Mouse (Mus musculus) intestine, embryonic 15.5 days (tissue): ENCODE data around the gene Plppr1. TPM values are rescaled to one million over a fixed set of nuclear protein-coding genes. Genes with fewer than 3 reads are reported as not detected.

Experiments
- ATAC-seq: fragments of 200-750 bp; cut with Nextera tagmentation; 2 replicates; pipeline ENCODE4 v1.8.0; 2017; ENCODE audit warnings: moderate TSS enrichment, moderate library complexity
- H3K27ac ChIP-seq: fragments of 300-500 bp; sonication (generic); 2 replicates; pipeline ENCODE4 v1.5.1; 2015; ENCODE audit warnings: mild to moderate bottlenecking, inconsistent platforms
- H3K27me3 ChIP-seq: fragments of 300-500 bp; sonication (generic); replicated peaks from 2 replicates; pipeline ENCODE4 v1.6.1; 2015; ENCODE audit warnings: inconsistent platforms
- H3K36me3 ChIP-seq: fragments of 300-500 bp; sonication (generic); 2 replicates; pipeline ENCODE4 v1.6.1; 2015; ENCODE audit warnings: inconsistent platforms
- H3K4me1 ChIP-seq: fragments of 300-500 bp; sonication (generic); replicated peaks from 2 replicates; pipeline ENCODE4 v1.6.1; 2015; ENCODE audit warnings: inconsistent platforms
- H3K4me2 ChIP-seq: fragments of 300-500 bp; sonication (generic); replicated peaks from 2 replicates; pipeline ENCODE4 v1.6.1; 2015; ENCODE audit warnings: mild to moderate bottlenecking, inconsistent platforms
- H3K4me3 ChIP-seq: fragments of 300-500 bp; sonication (generic); replicated peaks from 2 replicates; pipeline ENCODE4 v1.5.1; 2015; ENCODE audit warnings: inconsistent platforms
- H3K9ac ChIP-seq: fragments of 300-500 bp; sonication (generic); 2 replicates; pipeline ENCODE4 v1.6.1; 2015; ENCODE audit warnings: inconsistent platforms
- H3K9me3 ChIP-seq: fragments of 300-500 bp; sonication (generic); 2 replicates; pipeline ENCODE4 v1.6.1; 2016; ENCODE audit warnings: inconsistent platforms
- WGBS: fragments of 180-500 bp; shearing (Covaris S2); methylation state at CpG from one replicate; pipeline ENCODE4 v1.1.7; 2015; 5-methylcytosine and 5-hydroxymethylcytosine counted together
- polyA plus RNA-seq: library from polyadenylated mRNA; unstranded; fragments of >200 nt; fragmentation: Nextera tagmentation; extraction: Ambion mirVana; gene quantifications from 2 replicates; pipeline ENCODE4 v1.2.1, GENCODE M21; 2015

Plppr1 gene
- polyA plus RNA-seq, 1 experiment from 2014 or later = 1.6 TPM

DNA sequence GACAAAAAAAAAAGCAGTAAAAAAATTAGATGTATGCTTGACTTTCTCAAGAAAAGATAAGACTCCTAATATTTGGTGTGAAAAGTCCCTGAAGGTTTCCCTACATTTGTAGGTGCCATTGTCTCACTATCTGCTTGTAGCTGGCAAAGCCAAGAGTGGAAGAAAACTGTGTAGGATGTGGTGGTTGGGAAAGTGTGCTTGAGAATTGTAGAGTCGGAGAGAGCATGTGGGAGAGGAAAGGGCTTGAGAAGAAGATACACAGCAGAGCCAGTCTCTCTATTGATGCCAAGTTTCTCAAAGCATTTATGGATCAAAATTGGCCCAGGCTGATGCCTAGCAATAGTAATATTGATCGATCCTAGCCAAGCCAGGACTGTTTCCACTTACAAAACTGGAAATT is 16.8 kb downstream of the Plppr1 start:
- no peaks in the 10 kb centered on the region for H3K36me3 ChIP-seq
- H3K4me3 ChIP-seq = no peak overlapping the region
- no peaks in the 10 kb centered on the region for H3K9me3 ChIP-seq
- no peak overlapping the region for H3K27ac ChIP-seq
- WGBS = 86% methylated on average over 2 of the region's 2 CpGs
- no peaks in the 10 kb centered on the region for H3K27me3 ChIP-seq
- no peak overlapping the region for H3K4me2 ChIP-seq
- H3K9ac ChIP-seq = no peak overlapping the region
- no peak for ATAC-seq
- H3K4me1 ChIP-seq = no peaks in the 10 kb centered on the region

DNA sequence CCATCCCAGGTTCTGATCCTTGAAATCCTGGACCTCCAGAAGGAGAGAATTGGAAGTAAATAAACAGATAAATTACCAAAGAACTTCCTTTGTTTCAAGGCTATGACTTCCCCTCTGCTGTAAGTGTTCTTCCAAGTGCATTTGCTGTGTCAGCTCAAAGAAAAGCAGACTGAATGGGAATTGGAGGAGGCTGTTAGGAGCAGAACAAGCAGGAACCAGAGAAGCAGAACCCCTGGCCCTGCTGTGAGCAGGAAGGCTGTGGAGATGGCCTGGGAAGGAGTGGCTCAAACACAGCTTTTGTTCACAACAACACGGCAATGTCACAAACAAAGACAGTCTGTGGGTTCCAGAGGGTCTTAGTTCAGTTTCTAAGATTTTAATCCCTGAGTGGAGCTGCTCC is 20.3 kb downstream of the Plppr1 start:
- Histone ChIP-seq H3K27me3 (no peaks in the 10 kb centered on the region), H3K4me3 (no peak overlapping the region), H3K36me3 (no peaks in the 10 kb centered on the region), H3K27ac (no peak overlapping the region), H3K9me3 (no peaks in the 10 kb centered on the region), H3K9ac (no peak overlapping the region), H3K4me2 (no peak overlapping the region), H3K4me1 (no peaks in the 10 kb centered on the region)
- ATAC-seq = no peak
- 63% methylated on average over 1 of the region's 1 CpGs for WGBS

DNA sequence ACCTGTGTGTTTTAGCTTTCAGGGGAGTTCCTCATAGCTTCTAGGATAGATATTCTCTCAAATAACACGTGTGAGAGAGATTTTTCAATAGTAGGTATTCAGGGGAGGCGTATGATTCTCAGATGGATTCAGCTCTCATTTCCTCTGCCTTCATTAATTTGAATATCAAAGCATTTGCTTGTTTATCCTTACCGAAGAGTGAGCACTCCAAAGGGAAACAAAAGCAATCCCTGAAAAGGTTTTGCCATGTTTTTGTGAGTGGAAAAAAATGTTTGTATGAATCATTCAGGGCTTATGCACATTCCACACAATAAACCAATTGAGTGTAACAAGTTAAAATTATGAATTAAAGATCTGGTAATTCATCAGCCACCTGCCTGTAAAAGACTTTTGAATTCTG is 29.1 kb downstream of the Plppr1 start:
- no peaks in the 10 kb centered on the region for H3K36me3 ChIP-seq
- ATAC-seq = no peak
- WGBS = 58% methylated on average over 3 of the region's 3 CpGs
- H3K9ac ChIP-seq = no peak overlapping the region
- no peaks in the 10 kb centered on the region for H3K27me3 ChIP-seq
- no peak overlapping the region for H3K27ac ChIP-seq
- H3K4me2 ChIP-seq = no peak overlapping the region
- H3K4me3 ChIP-seq = no peak overlapping the region
- H3K9me3 ChIP-seq = no peaks in the 10 kb centered on the region
- no peaks in the 10 kb centered on the region for H3K4me1 ChIP-seq

DNA sequence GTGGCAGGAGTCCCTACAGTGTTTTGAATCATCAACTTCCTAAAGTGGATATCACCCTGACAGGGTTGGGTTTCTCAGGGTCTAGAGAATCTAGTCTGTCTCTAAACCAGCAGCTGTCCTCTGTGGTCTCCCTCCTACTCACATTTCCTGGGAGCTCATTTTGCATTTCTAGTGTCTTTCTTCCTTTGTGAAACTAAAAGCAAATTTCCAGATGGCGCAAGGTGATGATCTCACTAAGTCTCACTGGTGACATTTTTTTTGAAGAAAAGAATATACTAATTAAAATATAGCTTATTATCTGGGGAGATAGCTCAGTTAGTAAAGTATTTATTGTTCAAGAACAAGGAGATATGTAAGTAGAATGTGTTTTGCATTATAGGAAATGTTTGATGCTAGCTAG is 31.4 kb downstream of the Plppr1 start:
- ATAC-seq = no peak
- Histone ChIP-seq H3K27ac (no peak overlapping the region), H3K9ac (no peak overlapping the region), H3K27me3 (no peaks in the 10 kb centered on the region), H3K4me2 (no peak overlapping the region), H3K9me3 (no peaks in the 10 kb centered on the region), H3K36me3 (no peaks in the 10 kb centered on the region), H3K4me3 (no peak overlapping the region), H3K4me1 (no peaks in the 10 kb centered on the region)
- 92% methylated on average over 1 of the region's 1 CpGs for WGBS

DNA sequence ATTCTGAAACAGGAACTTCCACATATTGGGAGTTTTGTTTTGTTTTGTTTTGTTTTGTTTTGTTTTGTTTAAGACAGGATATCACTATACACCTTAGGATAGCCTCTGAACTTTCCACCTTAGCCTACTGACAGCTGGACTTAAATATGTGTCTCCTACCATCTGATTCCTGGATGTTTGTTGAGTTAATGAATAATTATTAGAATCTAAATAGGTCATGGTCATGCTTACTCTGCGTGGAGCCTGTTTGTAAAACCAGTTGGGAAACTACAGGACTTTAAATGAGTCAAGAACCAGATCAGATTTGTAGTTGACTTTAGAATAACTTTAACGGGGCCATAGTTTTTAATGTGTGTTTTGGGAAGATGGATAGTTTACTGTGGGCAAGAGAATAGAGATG is 40.4 kb downstream of the Plppr1 start:
- no peak for ATAC-seq
- no peak overlapping the region for H3K4me2 ChIP-seq
- H3K27me3 ChIP-seq = no peaks in the 10 kb centered on the region
- H3K4me3 ChIP-seq = no peak overlapping the region
- H3K27ac ChIP-seq = no peak overlapping the region
- H3K9ac ChIP-seq = no peak overlapping the region
- H3K36me3 ChIP-seq = no peaks in the 10 kb centered on the region
- no peaks in the 10 kb centered on the region for H3K9me3 ChIP-seq
- 64% methylated on average over 2 of the region's 2 CpGs for WGBS
- H3K4me1 ChIP-seq = no peaks in the 10 kb centered on the region

DNA sequence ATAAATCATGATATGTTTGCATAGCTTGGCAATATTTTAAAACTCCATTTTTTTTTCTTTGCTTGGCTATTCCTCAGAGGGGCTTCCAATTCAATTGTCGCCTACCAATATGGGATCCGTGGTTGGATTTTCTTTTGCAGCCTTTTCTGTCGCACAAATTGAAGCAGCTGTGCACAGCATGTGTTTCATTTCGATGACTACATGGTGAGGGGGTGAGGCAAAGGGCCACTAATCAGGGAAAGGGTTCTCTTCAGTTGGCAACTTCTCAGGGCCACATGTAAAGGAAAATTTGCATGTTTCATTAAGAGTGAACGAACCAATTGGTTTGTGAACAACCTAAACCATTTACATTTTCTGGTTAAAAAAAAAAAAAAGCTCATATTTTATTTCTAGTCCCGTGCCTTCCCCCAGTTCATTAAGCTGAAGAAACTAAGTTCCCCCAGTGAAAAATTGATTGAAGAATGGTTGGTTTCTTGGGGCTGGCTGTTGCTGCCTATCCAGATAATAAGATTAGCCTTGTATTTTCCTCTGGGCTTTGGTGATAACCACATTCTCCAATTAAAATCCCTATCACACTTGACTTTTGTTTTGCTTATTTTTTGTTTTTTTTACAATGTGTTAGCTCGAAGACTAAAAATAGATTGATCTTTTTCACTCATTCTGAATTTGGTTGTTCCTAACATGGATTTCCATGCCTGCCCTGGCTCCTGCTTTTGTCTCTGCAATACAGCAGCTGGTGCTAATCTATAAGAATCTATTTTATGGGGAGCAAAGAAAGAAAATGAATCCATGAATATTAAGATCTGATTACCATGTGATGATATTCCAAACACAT is 43.1 kb downstream of the Plppr1 start:
- H3K27ac ChIP-seq = no peak overlapping the region
- H3K9me3 ChIP-seq = no peaks in the 10 kb centered on the region
- H3K9ac ChIP-seq = no peak overlapping the region
- H3K4me2 ChIP-seq = no peak overlapping the region
- H3K36me3 ChIP-seq = no peaks in the 10 kb centered on the region
- 56% methylated on average over 7 of the region's 7 CpGs for WGBS
- no peaks in the 10 kb centered on the region for H3K4me1 ChIP-seq
- H3K4me3 ChIP-seq = no peak overlapping the region
- no peak for ATAC-seq
- no peaks in the 10 kb centered on the region for H3K27me3 ChIP-seq

DNA sequence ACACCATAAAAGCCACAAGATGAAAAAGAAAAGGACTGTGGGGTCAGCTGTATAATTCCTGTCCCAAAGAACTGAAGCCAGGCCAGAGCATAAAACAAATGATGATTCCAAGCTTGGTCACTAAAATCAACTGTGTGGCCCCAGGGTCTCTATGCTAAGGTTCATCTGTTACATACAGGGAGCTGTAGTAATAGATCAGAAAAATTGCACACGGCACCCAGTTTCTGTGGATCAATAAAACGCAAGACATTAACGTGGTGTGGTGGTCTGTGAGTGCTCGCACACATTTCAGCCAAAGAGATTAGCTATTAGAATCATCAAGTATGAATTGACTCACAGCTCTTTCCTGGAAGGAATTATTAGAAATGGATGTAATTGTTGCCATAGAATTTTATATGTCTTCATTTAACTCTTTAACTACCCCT is 43.7 kb downstream of the Plppr1 start:
- no peak overlapping the region for H3K27ac ChIP-seq
- no peak for ATAC-seq
- no peaks in the 10 kb centered on the region for H3K27me3 ChIP-seq
- no peak overlapping the region for H3K9ac ChIP-seq
- no peaks in the 10 kb centered on the region for H3K9me3 ChIP-seq
- no peaks in the 10 kb centered on the region for H3K36me3 ChIP-seq
- WGBS = 86% methylated on average over 4 of the region's 4 CpGs
- H3K4me3 ChIP-seq = no peak overlapping the region
- no peaks in the 10 kb centered on the region for H3K4me1 ChIP-seq
- no peak overlapping the region for H3K4me2 ChIP-seq

DNA sequence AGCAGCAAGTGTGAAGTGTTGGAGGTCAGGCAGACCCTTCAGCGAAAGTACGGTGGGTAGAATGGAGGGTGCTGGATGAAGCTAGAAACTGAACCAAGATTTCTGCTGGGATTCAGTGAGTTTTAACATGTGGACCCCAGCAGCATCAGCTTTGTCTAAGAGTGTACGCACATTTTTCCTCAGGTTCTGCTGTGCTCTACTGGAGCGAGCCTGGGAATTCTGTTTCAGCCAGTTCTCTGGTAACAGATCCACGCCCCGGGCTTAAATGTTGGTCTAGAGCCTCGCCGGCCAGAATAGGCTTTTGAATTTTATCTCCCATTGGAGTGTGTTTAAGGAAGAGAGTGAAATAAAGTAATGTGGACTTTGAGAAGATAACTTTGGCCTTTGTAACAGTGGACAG is 45.8 kb downstream of the Plppr1 start:
- Histone ChIP-seq H3K4me1 (no peaks in the 10 kb centered on the region), H3K27me3 (no peaks in the 10 kb centered on the region), H3K27ac (no peak overlapping the region), H3K4me2 (no peak overlapping the region), H3K4me3 (no peak overlapping the region), H3K9ac (no peak overlapping the region), H3K9me3 (no peaks in the 10 kb centered on the region), H3K36me3 (no peaks in the 10 kb centered on the region)
- ATAC-seq = no peak
- WGBS = 85% methylated on average over 8 of the region's 8 CpGs

DNA sequence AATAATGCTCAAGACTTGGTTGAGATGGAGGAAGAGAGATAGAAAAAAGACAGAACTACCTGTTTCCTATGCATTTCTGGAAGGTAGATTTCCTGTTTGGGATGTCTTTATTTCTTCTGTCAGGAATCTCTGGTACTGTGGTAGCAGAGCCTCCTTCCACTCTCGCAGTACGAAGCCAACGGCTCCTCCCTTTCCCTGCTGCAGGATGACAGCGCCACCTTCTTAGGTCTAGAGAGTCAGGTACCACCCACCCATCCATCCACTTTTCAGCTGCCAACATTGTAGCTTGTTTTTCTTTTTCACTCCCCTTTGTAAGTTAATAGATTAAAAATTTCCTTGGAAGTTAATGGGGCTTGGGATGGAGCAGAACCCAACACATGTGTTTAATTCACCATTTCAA is 48.8 kb downstream of the Plppr1 start:
- 95% methylated on average over 4 of the region's 4 CpGs for whole genome bisulfite sequencing
- Histone ChIP-seq H3K4me1 (no peaks in the 10 kb centered on the region), H3K27me3 (no peaks in the 10 kb centered on the region), H3K4me2 (no peak overlapping the region), H3K27ac (no peak overlapping the region), H3K36me3 (no peaks in the 10 kb centered on the region), H3K4me3 (no peak overlapping the region), H3K9me3 (no peaks in the 10 kb centered on the region), H3K9ac (no peak overlapping the region)
- ATAC-seq = no peak

DNA sequence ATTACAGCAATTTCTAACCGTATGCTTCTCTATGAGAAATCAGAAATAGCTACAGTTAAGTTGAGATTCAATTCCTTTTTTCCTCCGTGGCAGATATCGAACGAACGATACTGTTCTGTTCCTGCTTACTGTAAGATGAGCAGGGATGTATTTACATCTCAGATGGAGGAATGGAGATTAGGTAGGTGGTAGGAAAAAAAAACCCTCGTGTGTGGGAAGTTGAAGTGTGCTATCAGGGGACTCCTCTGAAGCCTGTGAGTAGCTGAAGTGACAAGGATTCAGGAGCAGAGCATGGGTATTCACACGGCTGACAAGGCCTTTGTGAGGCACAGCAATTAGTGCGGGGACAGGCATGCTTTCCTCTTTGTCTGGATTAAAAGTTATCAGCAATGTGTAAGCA is 49.3 kb downstream of the Plppr1 start:
- Histone ChIP-seq H3K4me2 (no peak overlapping the region), H3K27ac (no peak overlapping the region), H3K4me1 (no peaks in the 10 kb centered on the region), H3K36me3 (no peaks in the 10 kb centered on the region), H3K9me3 (no peaks in the 10 kb centered on the region), H3K9ac (no peak overlapping the region), H3K27me3 (no peaks in the 10 kb centered on the region), H3K4me3 (no peak overlapping the region)
- no peak for ATAC-seq
- WGBS = 80% methylated on average over 8 of the region's 8 CpGs

DNA sequence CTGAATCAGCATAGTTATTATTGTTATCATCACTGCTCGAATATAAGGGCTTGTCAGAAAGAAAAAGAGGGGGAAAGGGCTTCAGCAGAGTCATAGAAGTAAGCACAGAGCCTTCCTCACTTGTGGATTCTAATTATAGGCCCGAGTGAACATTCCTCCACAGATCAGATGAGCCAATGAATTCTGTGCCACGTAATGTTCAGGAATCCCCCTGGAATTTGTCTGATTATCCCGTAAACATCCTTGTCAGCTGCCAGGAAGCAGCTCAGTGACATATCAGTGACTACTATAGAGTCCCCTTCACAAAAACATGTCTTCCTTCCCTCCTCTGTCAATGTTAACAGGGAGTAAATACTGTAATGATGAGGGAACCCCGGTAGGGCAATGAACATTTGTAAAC is 50.9 kb downstream of the Plppr1 start:
- no peaks in the 10 kb centered on the region for H3K36me3 ChIP-seq
- H3K9ac ChIP-seq = no peak overlapping the region
- no peak for ATAC-seq
- no peak overlapping the region for H3K4me2 ChIP-seq
- no peaks in the 10 kb centered on the region for H3K27me3 ChIP-seq
- H3K27ac ChIP-seq = no peak overlapping the region
- no peaks in the 10 kb centered on the region for H3K4me1 ChIP-seq
- H3K9me3 ChIP-seq = no peaks in the 10 kb centered on the region
- 27% methylated on average over 5 of the region's 5 CpGs for WGBS
- H3K4me3 ChIP-seq = no peak overlapping the region

DNA sequence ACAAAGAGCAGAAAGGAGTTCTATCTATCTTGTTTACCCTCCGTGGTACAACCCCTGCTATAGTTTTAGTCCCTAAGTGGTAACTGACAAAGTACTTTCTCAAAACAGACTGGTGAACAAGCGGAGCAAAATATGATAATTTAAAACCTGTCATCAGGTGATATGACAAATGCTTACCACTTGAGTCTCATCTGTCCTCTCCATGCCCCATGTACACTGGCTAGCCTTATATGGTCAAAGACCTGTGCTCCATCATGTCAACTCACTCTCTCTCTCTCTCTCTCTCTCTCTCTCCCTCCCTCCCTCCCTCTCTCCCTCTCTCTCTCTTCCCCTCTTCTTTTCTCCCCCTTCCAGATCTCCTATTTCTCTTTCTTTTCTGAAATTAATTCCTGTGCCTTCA is 59.8 kb downstream of the Plppr1 start:
- no peak for ATAC-seq
- Histone ChIP-seq H3K27me3 (no peaks in the 10 kb centered on the region), H3K27ac (no peak overlapping the region), H3K4me2 (no peak overlapping the region), H3K4me3 (no peak overlapping the region), H3K9me3 (no peaks in the 10 kb centered on the region), H3K9ac (no peak overlapping the region), H3K4me1 (no peaks in the 10 kb centered on the region), H3K36me3 (no peaks in the 10 kb centered on the region)
- WGBS = 72% methylated on average over 2 of the region's 2 CpGs

DNA sequence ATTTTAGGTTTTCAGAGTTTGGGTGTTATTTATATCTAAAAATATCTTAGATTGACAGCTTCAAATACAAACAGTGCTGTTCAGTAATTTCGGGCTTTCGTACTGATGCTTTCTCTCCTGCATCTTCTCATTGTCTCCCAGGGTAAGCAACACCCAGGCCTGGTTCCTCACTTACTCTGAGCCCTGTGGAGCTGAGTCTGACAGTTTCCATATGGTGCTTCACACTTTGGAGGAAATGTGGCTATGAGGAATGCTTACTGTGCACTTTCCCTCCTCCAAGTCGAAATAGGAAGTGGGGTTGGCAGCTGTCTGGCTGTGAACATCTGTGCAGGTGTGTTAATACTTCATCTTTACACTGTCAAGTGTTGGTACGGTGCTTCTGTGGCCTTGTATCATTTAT is 85.7 kb downstream of the Plppr1 start:
- H3K4me2 ChIP-seq = no peak overlapping the region
- no peak overlapping the region for H3K27ac ChIP-seq
- no peaks in the 10 kb centered on the region for H3K27me3 ChIP-seq
- no peaks in the 10 kb centered on the region for H3K36me3 ChIP-seq
- H3K9me3 ChIP-seq = no peaks in the 10 kb centered on the region
- 41% methylated on average over 4 of the region's 4 CpGs for WGBS
- no peak overlapping the region for H3K9ac ChIP-seq
- no peaks in the 10 kb centered on the region for H3K4me1 ChIP-seq
- no peak for ATAC-seq
- H3K4me3 ChIP-seq = no peak overlapping the region
